Mouse (Mus musculus) kidney, embryonic 16.5 days (tissue): ENCODE measurements at regions not wholly inside any gene's neighbourhood (a gene's known extent, or its start where the extent isn't known, plus 50 kb on each side); places are given as distances from the start of the nearest gene placed in this dataset.
"Not testable (repeated sequence)": the region's sequence is repeated elsewhere in the genome, so short reads cannot be mapped to it uniquely, and the experiment has no call there.

ENCODE experiments used
- ATAC-seq: fragments of 200-750 bp; cut with Nextera tagmentation; 2 replicates; pipeline ENCODE4 v1.8.0; 2017; ENCODE audit warnings: moderate TSS enrichment; ENCODE audit not compliant: low FRiP score, low TSS enrichment
- H3K27ac ChIP-seq: fragments of 300-500 bp; sonication (generic); 2 replicates; pipeline ENCODE4 v1.5.1; 2014; ENCODE audit warnings: low read length
- H3K27me3 ChIP-seq: fragments of 300-500 bp; sonication (generic); 2 replicates; pipeline ENCODE4 v1.6.1; 2014; ENCODE audit warnings: low read length, control low read depth, mixed read lengths; ENCODE audit not compliant: insufficient read depth
- H3K36me3 ChIP-seq: fragments of 300-500 bp; sonication (generic); 2 replicates; pipeline ENCODE4 v1.6.1; 2014; ENCODE audit warnings: low read length, control low read depth, mixed read lengths; ENCODE audit not compliant: insufficient read depth
- H3K4me1 ChIP-seq: fragments of 300-500 bp; sonication (generic); 2 replicates; pipeline ENCODE4 v1.6.1; 2014; ENCODE audit warnings: low read length, control low read depth, mixed read lengths; ENCODE audit not compliant: insufficient read depth
- H3K4me2 ChIP-seq: fragments of 300-500 bp; sonication (generic); replicated peaks from 2 replicates; pipeline ENCODE4 v1.6.1; 2014; ENCODE audit warnings: low read depth, low read length
- H3K4me3 ChIP-seq: fragments of 300-500 bp; sonication (generic); 2 replicates; pipeline ENCODE4 v1.5.1; 2014; ENCODE audit warnings: mild to moderate bottlenecking, low read length
- H3K9ac ChIP-seq: fragments of 300-500 bp; sonication (generic); replicated peaks from 2 replicates; pipeline ENCODE4 v1.6.1; 2014; ENCODE audit warnings: low read length
- H3K9me3 ChIP-seq: fragments of 300-500 bp; sonication (generic); 2 replicates; pipeline ENCODE4 v1.6.1; 2016; ENCODE audit warnings: low read length, control low read depth
- WGBS: fragments of 180-500 bp; shearing (Covaris S2); extraction: QIAGEN DNeasy Blood & Tissue Kit; methylation state at CpG from one replicate; pipeline ENCODE4 v1.1.7; 2014; 5-methylcytosine and 5-hydroxymethylcytosine counted together

DNA sequence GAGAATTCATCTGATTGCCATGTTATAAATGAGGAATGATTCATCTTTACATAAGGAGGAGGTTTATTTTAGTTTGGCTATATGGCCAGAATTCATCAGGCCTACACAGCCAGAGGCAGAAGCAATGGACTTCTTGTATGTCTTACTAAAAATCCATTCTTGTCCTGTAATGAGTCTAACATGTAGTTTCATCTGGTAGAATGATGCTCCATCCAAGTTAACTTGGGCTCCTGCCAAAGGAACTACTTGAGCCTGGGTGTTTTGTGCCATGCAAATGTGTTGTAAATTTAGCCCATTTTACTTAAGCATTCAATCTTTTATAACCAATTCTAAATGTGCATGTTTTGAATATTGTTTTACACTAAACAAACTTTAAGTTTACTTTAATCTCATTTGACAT, 462.9 kb upstream of the Pom121l12 start:
- no peak for ATAC-seq
- no peak overlapping the region for H3K4me3 ChIP-seq

DNA sequence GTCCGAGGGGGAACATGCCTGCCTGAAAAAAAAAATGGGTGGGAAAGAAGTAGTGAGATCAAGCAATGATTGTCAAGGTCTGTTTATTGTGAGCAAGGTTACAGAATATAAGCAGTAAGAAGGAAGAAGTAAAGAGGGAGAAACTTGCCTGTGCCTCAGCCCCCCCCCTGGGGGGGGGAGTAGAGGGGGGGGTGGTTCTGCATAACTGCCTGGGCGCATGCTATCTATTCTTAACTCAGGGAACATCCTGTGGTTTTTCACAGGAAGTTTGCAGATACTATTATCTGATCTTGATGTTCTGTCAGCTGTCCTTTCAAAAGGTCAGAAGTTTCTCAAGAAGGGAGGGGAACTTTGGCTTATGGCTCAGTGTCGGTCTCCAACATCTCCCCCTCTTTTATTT, 456.7 kb upstream of the Pom121l12 start:
- H3K4me1 ChIP-seq, H3K9ac ChIP-seq, ATAC-seq, H3K27ac ChIP-seq, H3K4me2 ChIP-seq, H3K4me3 ChIP-seq, H3K27me3 ChIP-seq, H3K9me3 ChIP-seq, H3K36me3 ChIP-seq: not testable (repeated sequence)
- 78% methylated on average over 3 of the region's 3 CpGs for WGBS

More for the DNA sequence above, 462.9 kb upstream of the Pom121l12 start:
- H3K4me2 ChIP-seq, result no peak overlapping the region
- no peak overlapping the region for H3K9ac ChIP-seq
- no peak overlapping the region for H3K27ac ChIP-seq
- no peaks in the 10 kb centered on the region for H3K4me1 ChIP-seq
- no peaks in the 10 kb centered on the region for H3K36me3 ChIP-seq
- no peaks in the 10 kb centered on the region for H3K27me3 ChIP-seq
- H3K9me3 ChIP-seq, result no peaks in the 10 kb centered on the region

DNA sequence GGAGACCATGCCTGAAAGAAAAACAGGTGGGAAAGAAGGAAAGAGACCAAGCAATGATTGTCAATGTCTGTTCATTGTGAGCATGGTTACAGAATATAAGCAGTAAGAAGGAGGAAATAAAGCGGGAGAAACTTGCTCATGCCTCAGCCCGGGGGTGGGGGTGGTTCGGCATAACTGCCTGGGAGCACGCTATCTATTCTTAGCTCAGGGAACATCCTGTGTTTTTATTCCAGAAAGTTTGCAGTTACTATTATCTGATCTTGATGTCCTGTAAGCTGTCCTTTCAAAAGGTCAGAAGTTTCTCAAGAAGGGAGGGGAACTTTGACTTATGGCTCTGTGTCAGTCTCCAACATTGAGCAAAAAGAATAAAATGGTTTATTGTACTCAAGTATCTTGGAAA, 451.4 kb upstream of the Pom121l12 start:
- H3K4me1 ChIP-seq, result no peaks in the 10 kb centered on the region
- H3K4me3 ChIP-seq, result no peak overlapping the region
- H3K9me3 ChIP-seq, result no peaks in the 10 kb centered on the region; the same call in 1 of the 2 replicates
- H3K27me3 ChIP-seq, result no peaks in the 10 kb centered on the region
- no peak for ATAC-seq
- WGBS, result 74% methylated on average over 4 of the region's 4 CpGs
- H3K4me2 ChIP-seq, result no peak overlapping the region
- H3K36me3 ChIP-seq, result no peaks in the 10 kb centered on the region
- no peak overlapping the region for H3K9ac ChIP-seq
- no peak overlapping the region for H3K27ac ChIP-seq

DNA sequence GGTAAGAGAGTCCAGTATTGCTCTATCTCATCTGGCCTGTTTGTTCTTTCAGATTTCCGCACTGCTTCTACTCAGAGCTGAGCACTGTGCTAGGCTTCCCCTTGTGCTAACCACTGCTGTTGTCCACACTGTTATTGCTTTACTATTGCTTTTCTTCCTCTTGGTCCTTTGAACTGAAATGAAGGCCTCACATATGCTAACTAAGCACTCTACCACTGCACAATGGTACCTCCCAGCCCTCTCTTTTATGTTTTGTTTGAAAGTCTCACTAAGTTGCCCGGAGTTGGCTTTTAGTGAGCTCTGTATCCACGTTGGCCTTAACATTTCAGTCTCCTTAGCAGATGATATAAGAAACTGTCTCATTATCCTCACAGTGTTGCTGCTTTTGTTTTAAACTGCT, 439.7 kb upstream of the Pom121l12 start:
- no peaks in the 10 kb centered on the region for H3K27me3 ChIP-seq
- H3K4me3 ChIP-seq, result no peak overlapping the region
- no peaks in the 10 kb centered on the region for H3K36me3 ChIP-seq
- no peak overlapping the region for H3K9ac ChIP-seq
- H3K27ac ChIP-seq, result no peak overlapping the region
- no peaks in the 10 kb centered on the region for H3K4me1 ChIP-seq
- H3K4me2 ChIP-seq, result no peak overlapping the region
- 24% methylated on average over 3 of the region's 3 CpGs for WGBS
- no peaks in the 10 kb centered on the region for H3K9me3 ChIP-seq
- ATAC-seq, result no peak

DNA sequence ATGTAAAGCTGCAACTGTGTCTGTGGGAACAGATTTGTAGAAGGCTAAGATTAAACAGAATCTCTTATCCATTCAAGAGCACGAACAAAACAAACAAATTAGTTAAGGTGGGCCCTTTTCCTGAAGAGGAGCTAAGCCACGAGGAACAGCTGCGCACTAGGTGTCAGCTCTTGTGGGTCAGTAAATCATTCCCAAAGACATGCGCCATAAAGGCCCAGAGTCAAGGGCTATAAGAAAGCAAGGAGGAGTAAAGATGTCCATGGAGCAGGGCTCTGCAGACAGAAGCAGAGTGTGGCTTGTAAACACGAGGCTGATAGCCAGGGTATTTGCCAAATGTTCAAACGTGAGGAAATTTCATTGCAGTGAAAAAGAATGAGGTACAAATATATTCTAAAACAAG, 429.6 kb upstream of the Pom121l12 start:
- no peaks in the 10 kb centered on the region for H3K4me1 ChIP-seq
- no peak overlapping the region for H3K9ac ChIP-seq
- no peak overlapping the region for H3K27ac ChIP-seq
- H3K36me3 ChIP-seq, result no peaks in the 10 kb centered on the region
- no peaks in the 10 kb centered on the region for H3K27me3 ChIP-seq
- no peak overlapping the region for H3K4me2 ChIP-seq
- no peak for ATAC-seq
- H3K9me3 ChIP-seq, result no peaks in the 10 kb centered on the region
- no peak overlapping the region for H3K4me3 ChIP-seq
- whole genome bisulfite sequencing, result 25% methylated on average over 6 of the region's 6 CpGs

DNA sequence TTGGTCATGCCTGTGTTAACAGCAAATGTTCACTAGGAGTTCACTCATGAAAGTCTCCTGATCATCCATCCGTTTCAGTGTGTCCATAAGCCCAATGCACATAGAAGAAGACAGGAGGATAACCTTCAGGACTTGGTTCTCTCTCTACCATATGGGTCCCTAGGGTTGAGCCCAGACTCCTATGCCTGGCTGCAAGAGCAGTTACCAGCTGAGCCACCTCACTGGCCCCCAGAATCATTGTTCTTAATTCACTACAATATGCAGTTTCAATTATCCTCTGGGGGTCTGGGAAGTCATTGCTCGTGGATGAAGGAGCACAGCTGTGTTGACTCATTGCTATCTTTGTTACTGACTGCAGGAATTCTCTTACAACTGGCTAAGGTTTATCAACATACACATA, 424.5 kb upstream of the Pom121l12 start:
- no peak for ATAC-seq
- H3K9me3 ChIP-seq, result no peaks in the 10 kb centered on the region

DNA sequence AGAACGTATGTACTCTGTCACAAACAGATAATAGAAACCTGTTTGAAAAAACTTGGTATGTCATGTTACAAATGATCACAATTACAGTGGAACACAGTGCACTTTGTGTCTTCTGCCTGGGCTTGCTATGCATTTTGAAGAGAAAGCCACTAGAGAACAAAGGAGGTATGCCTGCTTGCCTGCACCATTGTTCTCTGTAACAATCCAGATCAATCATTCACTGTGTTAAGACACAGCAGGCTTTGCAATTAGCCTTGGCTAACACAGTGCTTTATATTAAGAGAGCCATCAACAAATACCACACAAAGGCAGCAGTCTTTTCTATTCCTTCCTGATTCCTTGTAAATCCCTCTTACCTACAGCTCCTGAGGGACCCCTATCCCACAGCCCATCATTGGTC, 417.1 kb upstream of the Pom121l12 start:
- 40% methylated on average over 1 of the region's 1 CpGs for WGBS
- Histone ChIP-seq H3K9ac (no peak overlapping the region), H3K27ac (no peak overlapping the region), H3K4me1 (no peaks in the 10 kb centered on the region), H3K27me3 (no peaks in the 10 kb centered on the region), H3K4me2 (no peak overlapping the region), H3K9me3 (no peaks in the 10 kb centered on the region), H3K4me3 (no peak overlapping the region), H3K36me3 (no peaks in the 10 kb centered on the region)
- no peak for ATAC-seq

More for the DNA sequence above, 424.5 kb upstream of the Pom121l12 start:
- Histone ChIP-seq H3K4me1 (no peaks in the 10 kb centered on the region), H3K9ac (no peak overlapping the region), H3K27ac (no peak overlapping the region), H3K4me3 (no peak overlapping the region), H3K4me2 (no peak overlapping the region), H3K27me3 (no peaks in the 10 kb centered on the region), H3K36me3 (no peaks in the 10 kb centered on the region)
- 56% methylated on average over 2 of the region's 2 CpGs for WGBS

DNA sequence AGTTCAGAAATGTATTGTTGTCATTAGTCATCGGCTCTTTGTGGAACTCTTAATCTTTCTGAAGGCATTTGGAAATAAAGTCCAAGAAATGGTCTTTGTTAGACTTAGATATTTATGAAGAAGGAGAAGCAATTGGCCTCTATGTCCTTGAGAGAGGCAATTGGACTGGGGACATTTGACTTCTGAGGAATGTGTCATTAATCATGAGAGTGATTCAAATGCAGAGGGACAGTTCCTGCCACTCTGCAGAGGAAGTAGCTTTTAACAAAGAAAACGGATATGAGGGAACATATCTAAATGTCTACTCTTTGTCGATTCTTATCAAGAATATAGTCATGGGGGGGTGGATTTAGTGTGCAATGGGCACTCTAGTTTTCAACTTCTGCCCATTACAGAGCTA, 416.6 kb upstream of the Pom121l12 start:
- no peak overlapping the region for H3K9ac ChIP-seq
- H3K27ac ChIP-seq, result no peak overlapping the region
- no peaks in the 10 kb centered on the region for H3K36me3 ChIP-seq
- 48% methylated on average over 3 of the region's 3 CpGs for WGBS
- H3K4me3 ChIP-seq, result no peak overlapping the region
- no peaks in the 10 kb centered on the region for H3K27me3 ChIP-seq
- no peaks in the 10 kb centered on the region for H3K9me3 ChIP-seq
- H3K4me1 ChIP-seq, result no peaks in the 10 kb centered on the region
- no peak overlapping the region for H3K4me2 ChIP-seq
- no peak for ATAC-seq

DNA sequence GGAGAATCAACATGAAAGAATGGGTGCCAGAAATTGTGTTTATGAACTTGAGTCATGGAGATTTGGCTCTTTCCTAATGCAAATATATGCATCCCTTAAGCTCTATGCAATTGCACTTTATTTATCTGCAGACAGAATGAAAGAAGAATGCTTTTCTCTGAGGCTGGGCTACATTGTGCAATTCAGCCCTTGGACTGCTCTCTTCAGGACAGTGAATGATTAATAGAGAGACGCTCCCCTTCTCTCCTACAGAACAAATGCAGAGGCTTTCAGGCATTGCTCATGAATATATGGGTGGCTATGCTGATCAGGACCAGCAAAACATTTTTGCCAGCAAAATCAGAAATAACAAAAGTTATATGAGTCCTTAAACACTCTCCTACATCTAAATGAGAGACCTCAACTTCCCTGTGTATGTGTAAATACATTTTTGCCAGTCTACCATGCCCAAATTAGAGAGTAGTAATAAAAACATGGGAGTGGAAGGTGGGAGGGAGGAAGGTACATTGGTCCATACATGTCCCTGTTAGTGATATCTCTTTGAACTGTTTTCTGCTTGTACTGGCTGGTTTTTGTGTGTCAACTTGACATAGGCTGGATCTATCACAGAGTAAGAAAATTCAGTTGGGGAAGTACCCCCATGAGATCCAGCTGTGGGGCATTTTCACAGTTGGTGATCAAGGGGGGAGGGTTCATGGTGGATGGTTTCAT, 415.7 kb upstream of the Pom121l12 start:
- no peak overlapping the region for H3K4me3 ChIP-seq
- H3K27me3 ChIP-seq, result no peaks in the 10 kb centered on the region
- peak; percentile 77; the same call in 1 of the 2 replicates for ATAC-seq
- H3K4me2 ChIP-seq, result no peak overlapping the region
- no peaks in the 10 kb centered on the region for H3K9me3 ChIP-seq
- no peaks in the 10 kb centered on the region for H3K36me3 ChIP-seq
- H3K27ac ChIP-seq, result no peak overlapping the region
- no peak overlapping the region for H3K9ac ChIP-seq
- no peaks in the 10 kb centered on the region for H3K4me1 ChIP-seq
- WGBS, result 78% methylated on average over 1 of the region's 1 CpGs

DNA sequence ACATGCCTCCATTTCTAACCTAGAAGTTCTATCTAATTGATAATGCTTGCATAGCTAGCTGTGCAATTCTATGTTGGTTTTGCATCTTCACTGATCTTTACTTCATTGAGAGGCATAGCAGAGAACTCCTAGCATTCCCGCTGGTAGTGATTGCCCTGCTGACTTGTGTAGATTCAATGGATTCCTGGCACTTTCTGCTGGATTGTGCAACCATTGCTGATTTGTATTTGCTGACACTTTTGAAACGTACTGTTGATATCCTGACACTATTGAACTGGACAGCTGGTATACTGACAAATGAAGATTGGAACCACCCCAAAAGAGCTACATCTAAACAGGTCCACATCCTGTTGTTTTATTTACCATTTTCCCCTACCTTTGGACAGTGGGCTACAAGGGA, 404.0 kb upstream of the Pom121l12 start:
- ATAC-seq, result no peak
- Histone ChIP-seq H3K36me3 (no peaks in the 10 kb centered on the region), H3K9ac (no peak overlapping the region), H3K4me1 (no peaks in the 10 kb centered on the region), H3K27ac (no peak overlapping the region), H3K4me3 (no peak overlapping the region), H3K9me3 (no peaks in the 10 kb centered on the region), H3K27me3 (no peaks in the 10 kb centered on the region), H3K4me2 (no peak overlapping the region)
- WGBS, result 91% methylated on average over 2 of the region's 2 CpGs
